Mouse (Mus musculus): Measurements from ENCODE around the gene Bnipl. TPM values are rescaled to one million over a fixed set of nuclear protein-coding genes. Genes with fewer than 3 reads are reported as not detected.

The Bnipl gene
- polyA plus RNA-seq, 1 experiment, result not detected

GRCm38 (mm10) chr3:95284501-95285281, 33.7 kb upstream of the Bnipl start:
- Histone ChIP-seq H3K4me3 (ENCODE audit: insufficient read depth, low read depth, low read length) (peak overlapping the region; percentile 65; the same call in 1 of the 2 replicates), H3K4me1 (ENCODE audit: control insufficient read depth, insufficient read depth, insufficient read length, low read length) (peaks cover 11% of the 10 kb centered on the region; the same call in 1 of the 2 replicates), H3K27ac (replicated peaks; ENCODE audit: low read depth, low read length) (no peak overlapping the region)

DNA sequence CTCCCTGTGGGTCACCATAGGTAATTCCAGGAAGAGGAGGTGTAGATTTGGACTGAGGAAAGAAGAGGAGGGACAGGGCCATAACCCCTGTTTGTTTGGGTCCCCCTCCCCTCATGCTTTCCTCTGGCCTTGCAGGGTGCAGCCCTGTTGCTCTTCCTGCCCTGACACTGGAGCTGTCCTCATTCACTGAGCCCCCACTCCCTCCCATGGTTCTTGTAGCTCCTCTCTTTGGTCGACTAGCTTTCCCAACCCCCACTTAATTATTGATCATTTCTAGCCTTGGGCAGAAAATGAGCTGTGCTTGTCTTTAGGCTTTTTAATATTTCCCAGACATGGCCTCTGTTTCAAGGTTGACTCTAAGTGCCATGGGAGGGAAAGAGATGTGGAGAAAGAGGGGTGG, 33.1 kb upstream of the Bnipl start:
- peaks cover 11% of the 10 kb centered on the region; the same call in 1 of the 2 replicates for H3K4me1 ChIP-seq (ENCODE audit: control insufficient read depth, insufficient read depth, insufficient read length, low read length)
- peak overlapping the region; percentile 65 for H3K4me3 ChIP-seq (ENCODE audit: insufficient read depth, low read depth, low read length)
- H3K27ac ChIP-seq (replicated peaks; ENCODE audit: low read depth, low read length), result peak overlapping the region; percentile 96

DNA sequence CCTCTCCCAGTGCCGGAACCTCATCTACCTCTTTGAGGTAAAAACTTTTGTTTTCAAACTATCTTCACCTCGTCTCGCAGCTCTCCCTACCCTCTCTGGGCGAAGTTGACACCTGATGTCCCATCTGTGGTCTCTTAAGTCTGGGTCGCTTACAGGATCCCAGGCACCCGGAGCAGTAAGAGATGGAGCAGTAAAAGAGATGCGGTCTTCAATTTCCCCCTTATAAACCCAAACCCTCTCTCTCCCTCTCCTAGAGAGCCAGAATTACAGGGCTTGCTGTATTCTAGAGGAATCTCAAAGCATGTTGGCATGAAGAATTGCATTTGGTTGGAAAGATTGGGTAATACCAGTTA, 32.6 kb upstream of the Bnipl start:
- Histone ChIP-seq H3K27ac (replicated peaks; ENCODE audit: low read depth, low read length) (peak overlapping the region; percentile 96), H3K4me1 (ENCODE audit: control insufficient read depth, insufficient read depth, insufficient read length, low read length) (peaks cover 11% of the 10 kb centered on the region; the same call in 1 of the 2 replicates), H3K4me3 (ENCODE audit: insufficient read depth, low read depth, low read length) (peak overlapping the region; percentile 65)

DNA sequence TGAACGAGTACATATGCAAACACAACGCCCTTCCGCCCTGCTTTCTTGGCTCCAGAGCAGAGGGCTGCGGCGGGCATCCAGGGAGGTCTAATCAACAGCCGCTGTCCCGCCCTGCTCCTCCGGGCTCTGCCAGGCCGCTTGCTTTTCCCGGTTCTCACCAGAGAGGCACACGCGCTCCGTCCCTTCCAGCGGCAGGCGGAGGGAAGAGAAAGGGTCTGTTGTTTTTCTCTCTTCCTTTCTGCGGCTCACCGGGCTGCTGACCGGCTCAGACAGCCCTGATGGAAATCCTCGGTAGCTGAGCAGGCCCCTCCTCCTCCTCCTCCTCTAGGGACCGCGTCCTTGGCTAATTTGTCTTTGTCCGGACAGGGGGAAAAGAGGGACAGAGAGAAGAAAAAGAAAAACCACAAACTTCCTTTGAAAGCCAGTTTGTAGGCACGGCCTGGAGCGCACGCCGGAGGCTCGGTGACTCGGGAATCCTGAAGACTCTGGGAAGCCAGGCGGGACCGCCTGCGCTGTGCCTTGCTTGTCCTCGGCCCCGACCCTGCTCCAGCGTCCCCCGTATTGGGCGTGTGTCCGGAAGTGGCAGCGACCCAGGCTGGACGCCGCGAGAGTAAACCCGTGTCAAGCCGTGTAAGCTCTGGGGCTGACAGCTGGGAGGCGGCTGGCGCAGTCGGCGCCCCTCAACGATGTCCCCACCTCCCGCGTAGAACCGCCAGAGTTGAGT, 32.0 kb upstream of the Bnipl start:
- Histone ChIP-seq H3K27ac (replicated peaks; ENCODE audit: low read depth, low read length) (peak overlapping the region; percentile 96), H3K4me1 (ENCODE audit: control insufficient read depth, insufficient read depth, insufficient read length, low read length) (peaks cover 11% of the 10 kb centered on the region; the same call in 1 of the 2 replicates), H3K4me3 (ENCODE audit: insufficient read depth, low read depth, low read length) (peak overlapping the region; percentile 65)

DNA sequence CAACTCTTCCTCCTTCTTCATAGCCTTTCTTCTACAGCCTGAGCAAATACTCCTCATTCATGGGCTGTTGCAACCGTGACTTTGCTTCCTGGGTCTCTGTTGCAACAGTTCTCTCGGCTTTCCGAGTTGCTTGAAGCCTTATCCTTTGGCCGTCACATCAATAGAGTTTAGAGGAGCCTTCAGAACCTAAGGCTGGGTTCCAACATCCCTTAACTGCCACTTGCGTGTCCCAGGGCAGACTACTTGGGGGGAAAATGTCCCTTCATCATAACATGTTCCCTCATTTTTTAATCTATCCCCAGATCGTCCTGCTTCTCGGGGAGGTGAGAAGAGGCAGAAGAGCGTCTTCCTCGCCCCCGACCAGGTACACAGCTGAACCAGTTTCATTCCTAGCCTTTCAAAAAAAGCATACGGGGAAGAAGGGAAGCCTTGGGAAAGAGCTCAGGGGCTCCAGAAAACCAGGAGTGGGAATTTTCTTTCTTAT, 31.4 kb upstream of the Bnipl start:
- peaks cover 11% of the 10 kb centered on the region; the same call in 1 of the 2 replicates for H3K4me1 ChIP-seq (ENCODE audit: control insufficient read depth, insufficient read depth, insufficient read length, low read length)
- peak overlapping the region; percentile 65 for H3K4me3 ChIP-seq (ENCODE audit: insufficient read depth, low read depth, low read length)
- peak overlapping the region; percentile 96 for H3K27ac ChIP-seq (replicated peaks; ENCODE audit: low read depth, low read length)

GRCm38 (mm10) chr3:95281216-95282126, 30.5 kb upstream of the Bnipl start, which contains the start of the genes Mindy1 and Prune1:
Gene Mindy1, plus strand, starts transcription at chr3:95281345.
Gene Prune1, minus strand, starts transcription at chr3:95282076.
- peak within 1 kb of the TSS; percentile 91 for H3K4me3 ChIP-seq (ENCODE audit: insufficient read depth, low read depth, low read length)
- H3K27ac ChIP-seq (replicated peaks; ENCODE audit: low read depth, low read length), result peak within 1 kb of the TSS; percentile 96
- H3K4me1 ChIP-seq (ENCODE audit: control insufficient read depth, insufficient read depth, insufficient read length, low read length), result peaks cover 11% of the 10 kb centered on the region; the same call in 1 of the 2 replicates

GRCm38 (mm10) chr3:95280747-95281146, 29.8 kb upstream of the Bnipl start:
- H3K4me3 ChIP-seq (ENCODE audit: insufficient read depth, low read depth, low read length), result peak overlapping the region; percentile 91
- H3K27ac ChIP-seq (replicated peaks; ENCODE audit: low read depth, low read length), result peak overlapping the region; percentile 18; the same call in 1 of the 2 replicates
- peaks cover 11% of the 10 kb centered on the region; the same call in 1 of the 2 replicates for H3K4me1 ChIP-seq (ENCODE audit: control insufficient read depth, insufficient read depth, insufficient read length, low read length)

- Histone ChIP-seq H3K4me3 (ENCODE audit: insufficient read depth, low read depth, low read length) (no peak overlapping the region), H3K4me1 (ENCODE audit: control insufficient read depth, insufficient read depth, insufficient read length, low read length) (0 out of 2 replicates have a peak, but pooled peaks cover 3% of the 10 kb centered on the region), H3K27ac (replicated peaks; ENCODE audit: low read depth, low read length) (no peak overlapping the region)
These were observed 26.2 kb upstream of the Bnipl start for GRCm38 (mm10) chr3:95277149-95277551.

DNA sequence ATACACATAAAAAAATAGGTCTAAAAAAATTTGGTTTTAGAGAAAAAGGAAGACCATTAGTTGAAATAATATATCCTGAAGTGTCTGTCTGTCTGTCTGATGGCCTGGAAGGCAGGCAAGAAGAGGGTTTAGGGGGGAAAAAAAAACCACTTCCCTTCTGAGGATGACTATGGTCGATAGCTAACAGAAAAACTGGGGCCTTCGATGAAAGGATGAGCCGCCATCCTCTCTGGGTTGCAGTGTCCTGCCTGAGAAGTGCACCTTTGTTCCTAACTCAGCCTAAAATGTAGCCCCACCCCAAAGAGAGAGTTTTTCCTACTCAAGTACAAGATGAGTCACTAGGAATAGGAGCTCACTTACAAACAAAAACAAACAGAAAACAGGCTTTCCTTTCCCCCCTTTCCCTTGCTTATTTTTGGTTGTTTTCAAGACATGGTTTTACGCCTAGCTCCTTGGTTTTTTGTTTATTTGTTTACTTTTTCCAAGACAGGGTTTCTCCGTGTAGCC, 25.5 kb upstream of the Bnipl start:
- Histone ChIP-seq H3K4me1 (ENCODE audit: control insufficient read depth, insufficient read depth, insufficient read length, low read length) (0 out of 2 replicates have a peak, but pooled peaks cover 3% of the 10 kb centered on the region), H3K4me3 (ENCODE audit: insufficient read depth, low read depth, low read length) (no peak overlapping the region), H3K27ac (replicated peaks; ENCODE audit: low read depth, low read length) (0 out of 2 replicates have a peak overlapping the region, but pooled peaks have one; percentile 16)

DNA sequence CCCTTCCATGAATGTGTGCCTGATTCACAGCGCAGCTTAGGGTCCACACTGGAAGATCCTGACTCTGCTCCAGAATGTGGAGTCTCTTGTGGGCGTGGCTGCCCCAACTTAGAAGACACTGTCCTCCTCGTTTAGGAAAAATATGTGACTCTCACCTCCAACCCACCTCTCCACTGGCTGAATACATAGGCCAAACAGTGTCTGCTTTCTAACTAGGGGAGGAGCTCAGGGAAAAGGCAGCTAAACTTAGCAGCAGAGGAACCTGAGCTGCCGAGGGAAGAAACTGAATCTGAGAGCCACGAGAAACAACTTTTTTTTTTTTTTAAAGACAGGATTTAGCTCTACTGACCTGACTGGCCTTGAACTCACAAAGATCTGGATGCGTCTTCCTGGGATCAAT, 24.2 kb upstream of the Bnipl start:
- Histone ChIP-seq H3K4me3 (ENCODE audit: insufficient read depth, low read depth, low read length) (no peak overlapping the region), H3K4me1 (ENCODE audit: control insufficient read depth, insufficient read depth, insufficient read length, low read length) (no peaks in the 10 kb centered on the region), H3K27ac (replicated peaks; ENCODE audit: low read depth, low read length) (no peak overlapping the region)

- no peak overlapping the region for H3K27ac ChIP-seq (replicated peaks; ENCODE audit: low read depth, low read length)
- no peaks in the 10 kb centered on the region for H3K4me1 ChIP-seq (ENCODE audit: control insufficient read depth, insufficient read depth, insufficient read length, low read length)
- no peak overlapping the region for H3K4me3 ChIP-seq (ENCODE audit: insufficient read depth, low read depth, low read length)
These were observed 23.5 kb upstream of the Bnipl start for GRCm38 (mm10) chr3:95274453-95274852.

- no peaks in the 10 kb centered on the region for H3K4me1 ChIP-seq (ENCODE audit: control insufficient read depth, insufficient read depth, insufficient read length, low read length)
- no peak overlapping the region for H3K4me3 ChIP-seq (ENCODE audit: insufficient read depth, low read depth, low read length)
- no peak overlapping the region for H3K27ac ChIP-seq (replicated peaks; ENCODE audit: low read depth, low read length)
These were observed 22.5 kb upstream of the Bnipl start for GRCm38 (mm10) chr3:95273471-95273870.

DNA sequence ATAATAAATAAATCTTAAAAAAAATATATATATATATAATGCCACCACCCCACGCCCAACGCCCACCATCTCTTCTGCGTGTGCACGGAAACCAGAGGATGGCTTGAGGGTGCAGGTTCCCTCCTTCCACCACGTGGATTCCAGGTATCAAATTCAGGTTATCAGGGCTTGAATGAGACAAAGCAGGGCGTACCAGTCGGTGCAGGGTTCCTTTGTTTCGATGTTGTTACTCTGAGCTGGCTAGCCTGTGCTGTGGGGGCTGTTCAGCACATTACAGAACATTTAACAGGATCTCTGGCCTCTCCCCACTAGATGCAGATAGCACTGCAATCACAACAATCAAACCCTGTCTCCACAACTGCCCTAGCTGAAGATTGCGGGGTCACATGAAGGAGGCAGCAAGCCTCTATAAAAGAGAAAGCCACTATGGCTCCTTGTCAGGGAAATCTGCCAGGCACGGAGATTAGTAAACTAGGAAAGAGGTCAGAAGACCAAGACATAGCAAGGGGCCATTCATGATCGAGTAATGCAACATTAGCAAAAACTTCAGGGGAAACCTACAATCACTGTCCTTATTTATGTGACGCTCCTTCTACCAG, 19.9 kb upstream of the Bnipl start:
- Histone ChIP-seq H3K4me1 (ENCODE audit: control insufficient read depth, insufficient read depth, insufficient read length, low read length) (0 out of 2 replicates have a peak, but pooled peaks cover 2% of the 10 kb centered on the region), H3K4me3 (ENCODE audit: insufficient read depth, low read depth, low read length) (no peak overlapping the region), H3K27ac (replicated peaks; ENCODE audit: low read depth, low read length) (peak overlapping the region; percentile 71)

GRCm38 (mm10) chr3:95269789-95270188, 18.8 kb upstream of the Bnipl start:
- H3K4me3 ChIP-seq (ENCODE audit: insufficient read depth, low read depth, low read length), result no peak overlapping the region
- peak overlapping the region; percentile 26; the same call in 1 of the 2 replicates for H3K27ac ChIP-seq (replicated peaks; ENCODE audit: low read depth, low read length)
- H3K4me1 ChIP-seq (ENCODE audit: control insufficient read depth, insufficient read depth, insufficient read length, low read length), result 0 out of 2 replicates have a peak, but pooled peaks cover 2% of the 10 kb centered on the region
